Mouse (Mus musculus) heart, embryonic 16.5 days (tissue): ENCODE results near the gene Gjd3. TPM values are rescaled to one million over a fixed set of nuclear protein-coding genes. Genes with fewer than 3 reads are reported as not detected.

ENCODE experiments used
- ATAC-seq: fragments of 200-750 bp; cut with Nextera tagmentation; replicated peaks from 2 replicates; pipeline ENCODE4 v1.8.0; 2017; ENCODE audit warnings: moderate number of reproducible peaks; ENCODE audit not compliant: insufficient read depth, low FRiP score; ENCODE audit errors: extremely low read depth
- H3K27ac ChIP-seq: fragments of 300-500 bp; sonication (generic); 2 replicates; pipeline ENCODE4 v1.5.1; 2014; ENCODE audit warnings: mild to moderate bottlenecking, low read length, control low read depth, moderate library complexity
- H3K27me3 ChIP-seq: fragments of 300-500 bp; sonication (generic); 2 replicates; pipeline ENCODE4 v1.6.1; 2014; ENCODE audit warnings: low read length, mixed read lengths; ENCODE audit not compliant: control insufficient read depth, insufficient read depth
- H3K36me3 ChIP-seq: fragments of 300-500 bp; sonication (generic); 2 replicates; pipeline ENCODE4 v1.6.1; 2014; ENCODE audit not compliant: control insufficient read depth, insufficient read depth
- H3K4me1 ChIP-seq: fragments of 300-500 bp; sonication (generic); 2 replicates; pipeline ENCODE4 v1.6.1; 2014; ENCODE audit warnings: low read length, mixed read lengths; ENCODE audit not compliant: control insufficient read depth, insufficient read depth
- H3K4me2 ChIP-seq: fragments of 300-500 bp; sonication (generic); 2 replicates; pipeline ENCODE4 v1.6.1; 2014; ENCODE audit warnings: low read depth, mild to moderate bottlenecking, control low read depth, low read length
- H3K4me3 ChIP-seq: fragments of 300-500 bp; sonication (generic); 2 replicates; pipeline ENCODE4 v1.5.1; 2014; ENCODE audit warnings: mild to moderate bottlenecking, control low read depth, low read length
- H3K9ac ChIP-seq: fragments of 300-500 bp; sonication (generic); 2 replicates; pipeline ENCODE4 v1.6.1; 2014; ENCODE audit warnings: low read length, control low read depth
- H3K9me3 ChIP-seq: fragments of 300-500 bp; sonication (generic); replicated peaks from 2 replicates; pipeline ENCODE4 v1.6.1; 2016; ENCODE audit warnings: low read length; ENCODE audit not compliant: control insufficient read depth
- WGBS: fragments of 180-500 bp; shearing (Covaris S2); extraction: QIAGEN DNeasy Blood & Tissue Kit; methylation state at CpG from one replicate; pipeline ENCODE4 v1.1.7; 2014; 5-methylcytosine and 5-hydroxymethylcytosine counted together
- polyA plus RNA-seq: library from polyadenylated mRNA; unstranded; fragments of >200 nt; fragmentation: Nextera tagmentation; extraction: Ambion mirVana; gene quantifications from 2 replicates; pipeline ENCODE4 v1.2.1, GENCODE M21; 2015

Gjd3 gene
- polyA plus RNA-seq, 1 experiment from 2014 or later, result 4.5 TPM

DNA sequence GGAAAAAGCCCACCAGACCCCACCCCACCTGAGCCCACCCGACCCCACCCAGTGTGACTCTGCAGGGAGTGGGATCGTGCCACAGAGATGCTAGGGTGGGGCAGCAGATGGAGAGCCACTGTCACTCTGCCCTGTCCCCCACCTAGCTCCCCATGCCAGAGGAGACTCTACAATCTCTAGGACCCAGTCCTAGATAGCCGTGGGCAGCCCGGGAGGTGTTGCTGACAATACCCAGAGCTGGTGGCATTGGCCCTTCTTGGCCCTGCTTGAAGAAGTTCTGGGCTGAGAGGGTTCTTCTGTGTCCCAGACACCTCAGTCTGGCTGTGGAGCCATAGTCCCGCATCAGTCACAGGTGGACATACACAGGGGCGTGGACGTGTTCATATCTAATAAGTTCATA is 2.7 kb upstream of the Gjd3 start:
- no peak overlapping the region for H3K4me3 ChIP-seq
- ATAC-seq, result peak; percentile 72
- WGBS, result 49% methylated on average over 7 of the region's 7 CpGs
- peak overlapping the region; percentile 63 for H3K27ac ChIP-seq
- 0 out of 2 replicates have a peak, but pooled peaks cover 3% of the 10 kb centered on the region for H3K36me3 ChIP-seq
- peak overlapping the region; percentile 24 for H3K4me2 ChIP-seq
- no peaks in the 10 kb centered on the region; the same call in 1 of the 2 replicates for H3K27me3 ChIP-seq
- H3K4me1 ChIP-seq, result peaks cover 27% of the 10 kb centered on the region
- H3K9ac ChIP-seq, result no peak overlapping the region
- no peaks in the 10 kb centered on the region for H3K9me3 ChIP-seq

DNA sequence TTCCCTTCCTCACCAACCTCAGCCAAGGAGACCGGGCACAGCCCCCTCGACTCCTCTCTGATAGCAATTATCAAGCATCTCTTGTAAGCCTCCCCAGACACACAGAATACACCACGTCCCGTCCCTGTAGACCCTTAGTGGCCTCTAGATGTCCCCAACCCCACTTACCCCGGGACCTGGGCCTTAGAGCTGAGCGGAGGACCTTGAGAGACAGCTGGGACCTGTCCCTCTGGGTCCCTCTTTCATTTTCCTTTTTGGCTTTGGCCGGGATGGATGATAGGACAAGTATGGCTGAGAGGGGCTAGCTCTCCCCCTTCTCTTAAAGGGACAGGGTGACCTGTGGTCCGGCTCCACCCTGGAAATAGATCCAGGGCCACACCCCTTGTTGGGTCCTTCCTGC is 735 bp upstream of the Gjd3 start:
- Histone ChIP-seq H3K9ac (no peak overlapping the region), H3K36me3 (0 out of 2 replicates have a peak, but pooled peaks cover under 1% of the 10 kb centered on the region), H3K4me3 (0 out of 2 replicates have a peak overlapping the region, but pooled peaks have one; percentile 14), H3K27me3 (no peaks in the 10 kb centered on the region; the same call in 1 of the 2 replicates), H3K27ac (no peak overlapping the region), H3K9me3 (no peaks in the 10 kb centered on the region), H3K4me1 (peaks cover 27% of the 10 kb centered on the region), H3K4me2 (peak overlapping the region; percentile 5; the same call in 1 of the 2 replicates)
- WGBS, result 38% methylated on average over 8 of the region's 8 CpGs
- ATAC-seq, result no peak

DNA sequence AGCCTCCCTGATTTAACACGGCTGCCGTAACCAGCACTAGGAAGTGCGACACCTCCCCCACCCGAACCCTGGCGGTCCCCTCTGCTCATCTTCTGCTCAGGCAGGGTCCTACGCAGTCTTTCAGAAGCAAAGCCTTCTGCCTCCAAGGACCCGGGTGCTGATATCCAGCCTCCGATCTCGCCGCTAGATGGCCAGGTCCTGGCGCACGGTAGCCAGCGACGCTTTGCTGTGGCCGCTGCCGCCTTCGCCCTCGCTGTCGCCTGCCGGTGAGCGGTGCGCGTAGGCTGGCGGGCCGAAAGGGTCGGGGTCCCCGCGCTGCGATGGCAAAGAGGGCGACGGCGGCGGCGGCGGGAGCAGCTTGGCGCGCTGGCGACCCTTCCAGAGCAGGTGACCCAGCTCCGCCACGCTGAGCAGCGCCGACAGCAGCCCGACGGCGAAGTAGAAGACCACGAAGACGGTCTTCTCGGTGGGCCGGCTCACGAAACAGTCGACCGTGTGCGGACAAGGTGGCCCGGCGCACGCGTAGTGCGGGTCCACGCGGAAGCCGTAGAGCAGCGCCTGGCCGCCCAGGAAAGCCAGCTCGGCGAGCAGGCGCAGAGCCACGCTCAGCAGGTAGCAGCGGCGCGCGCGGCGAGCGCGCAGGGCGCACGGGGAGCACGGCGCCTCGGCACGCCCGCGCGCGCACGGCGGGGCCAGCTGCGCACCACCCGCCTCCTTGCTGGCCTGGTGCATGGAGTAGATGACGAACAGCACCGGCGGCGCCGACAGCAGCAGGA is 631 bp downstream of the Gjd3 start:
- peak; percentile 43 for ATAC-seq
- Histone ChIP-seq H3K27me3 (no peaks in the 10 kb centered on the region; the same call in 1 of the 2 replicates), H3K4me3 (peak overlapping the region; percentile 69), H3K9me3 (no peaks in the 10 kb centered on the region), H3K4me1 (peaks cover 27% of the 10 kb centered on the region), H3K4me2 (peak overlapping the region; percentile 99), H3K9ac (peak overlapping the region; percentile 81), H3K27ac (peak overlapping the region; percentile 49; the same call in 1 of the 2 replicates), H3K36me3 (no peaks in the 10 kb centered on the region)
- WGBS, result under 1% methylated on average over 94 of the region's 94 CpGs

DNA sequence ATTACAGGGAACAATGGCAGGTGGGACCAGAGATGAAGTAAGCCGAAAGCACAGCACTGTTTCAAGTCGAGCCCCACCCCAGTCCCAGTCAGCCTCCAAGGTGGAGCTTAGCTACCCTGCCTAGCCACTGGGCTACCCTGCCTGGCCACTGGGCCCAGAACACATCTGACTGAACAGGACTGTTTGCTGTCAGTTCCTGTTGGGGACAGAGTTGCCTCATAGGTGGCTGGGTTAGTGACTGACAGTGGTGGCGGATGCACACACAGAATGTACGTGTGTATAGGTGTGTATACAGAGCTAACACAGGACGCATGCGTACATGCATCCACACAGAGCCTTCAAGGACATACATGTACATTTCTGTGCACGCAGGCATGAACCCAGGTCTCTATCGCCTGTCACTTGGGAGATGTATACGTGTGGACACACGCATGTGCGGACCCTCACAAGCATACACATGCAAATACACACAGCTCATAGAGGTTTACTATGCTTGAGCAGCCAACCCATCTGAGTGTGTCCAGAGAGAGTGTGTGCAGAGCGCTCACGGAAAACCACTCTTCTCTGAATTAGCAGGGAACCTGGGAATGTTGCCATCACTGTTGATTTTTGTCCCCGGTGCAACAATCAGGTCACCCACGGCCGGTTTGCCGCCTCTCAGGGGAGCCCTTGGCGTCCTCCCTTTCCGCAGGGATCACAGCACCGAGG is 1.4 kb downstream of the Gjd3 start:
- Histone ChIP-seq H3K9me3 (no peaks in the 10 kb centered on the region), H3K4me2 (peak overlapping the region; percentile 99), H3K27ac (no peak overlapping the region), H3K4me1 (peaks cover 27% of the 10 kb centered on the region), H3K27me3 (no peaks in the 10 kb centered on the region; the same call in 1 of the 2 replicates), H3K36me3 (no peaks in the 10 kb centered on the region), H3K4me3 (peak overlapping the region; percentile 69), H3K9ac (peak overlapping the region; percentile 81)
- WGBS, result 35% methylated on average over 20 of the region's 20 CpGs
- no peak for ATAC-seq

DNA sequence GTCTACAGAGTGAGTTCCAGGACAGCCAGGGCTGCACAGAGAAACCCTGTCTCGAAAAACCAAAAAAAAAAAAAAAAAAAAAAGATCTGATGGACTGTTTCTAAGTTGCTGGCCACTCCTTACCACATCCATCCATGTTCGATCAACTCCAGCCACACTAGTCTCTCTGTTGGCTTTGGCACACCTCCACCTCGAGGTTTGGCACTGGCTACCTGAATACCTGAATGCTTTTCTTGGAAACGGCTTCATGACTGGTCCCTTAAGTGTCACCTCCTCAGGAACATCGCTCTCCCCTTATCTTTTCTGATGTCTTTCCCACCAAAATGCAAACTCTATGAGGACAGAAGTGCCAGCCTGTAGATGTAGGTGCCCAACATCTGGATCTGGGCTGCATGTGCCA is 3.5 kb downstream of the Gjd3 start:
- Histone ChIP-seq H3K9me3 (no peaks in the 10 kb centered on the region), H3K27ac (no peak overlapping the region), H3K4me3 (no peak overlapping the region), H3K4me1 (peaks cover 12% of the 10 kb centered on the region), H3K9ac (no peak overlapping the region), H3K4me2 (no peak overlapping the region), H3K36me3 (peaks cover 6% of the 10 kb centered on the region; the same call in 1 of the 2 replicates), H3K27me3 (no peaks in the 10 kb centered on the region; the same call in 1 of the 2 replicates)
- no peak for ATAC-seq
- WGBS, result 72% methylated on average over 4 of the region's 5 CpGs

DNA sequence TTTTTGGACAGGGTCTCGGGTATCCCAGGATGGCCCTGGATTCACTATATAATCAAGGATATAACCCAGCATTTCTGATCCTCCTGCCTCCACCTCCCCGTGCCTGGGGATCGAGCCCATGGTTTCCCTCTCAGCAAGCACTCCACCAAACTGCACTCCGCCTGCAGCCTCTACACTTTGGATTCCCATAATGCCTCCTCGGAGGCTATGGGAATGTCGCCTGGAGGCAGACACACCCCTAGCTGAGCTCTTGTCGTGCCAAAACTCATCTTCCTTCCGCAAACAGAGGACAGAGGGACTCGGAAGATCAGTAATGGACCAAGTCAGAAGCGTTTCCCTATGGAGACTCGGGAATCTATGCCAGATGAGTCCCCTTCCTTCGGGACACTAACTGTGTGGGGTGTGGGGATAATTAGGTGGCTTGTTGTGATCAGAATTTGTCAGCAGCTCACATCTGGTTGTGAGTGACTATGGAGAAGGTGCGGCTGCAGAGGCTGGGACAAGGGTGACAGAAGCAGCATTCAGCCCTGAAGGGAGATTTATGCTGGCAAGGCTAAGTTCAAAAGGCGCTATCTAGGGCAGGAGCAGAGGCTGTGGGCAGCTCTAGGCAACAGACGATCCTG is 4.2 kb downstream of the Gjd3 start:
- no peak overlapping the region for H3K27ac ChIP-seq
- no peak overlapping the region for H3K4me2 ChIP-seq
- no peak overlapping the region for H3K9ac ChIP-seq
- H3K27me3 ChIP-seq, result no peaks in the 10 kb centered on the region; the same call in 1 of the 2 replicates
- ATAC-seq, result no peak
- peaks cover 9% of the 10 kb centered on the region for H3K36me3 ChIP-seq
- H3K4me3 ChIP-seq, result no peak overlapping the region
- H3K9me3 ChIP-seq, result no peaks in the 10 kb centered on the region
- WGBS, result 56% methylated on average over 15 of the region's 15 CpGs
- H3K4me1 ChIP-seq, result peaks cover 12% of the 10 kb centered on the region

DNA sequence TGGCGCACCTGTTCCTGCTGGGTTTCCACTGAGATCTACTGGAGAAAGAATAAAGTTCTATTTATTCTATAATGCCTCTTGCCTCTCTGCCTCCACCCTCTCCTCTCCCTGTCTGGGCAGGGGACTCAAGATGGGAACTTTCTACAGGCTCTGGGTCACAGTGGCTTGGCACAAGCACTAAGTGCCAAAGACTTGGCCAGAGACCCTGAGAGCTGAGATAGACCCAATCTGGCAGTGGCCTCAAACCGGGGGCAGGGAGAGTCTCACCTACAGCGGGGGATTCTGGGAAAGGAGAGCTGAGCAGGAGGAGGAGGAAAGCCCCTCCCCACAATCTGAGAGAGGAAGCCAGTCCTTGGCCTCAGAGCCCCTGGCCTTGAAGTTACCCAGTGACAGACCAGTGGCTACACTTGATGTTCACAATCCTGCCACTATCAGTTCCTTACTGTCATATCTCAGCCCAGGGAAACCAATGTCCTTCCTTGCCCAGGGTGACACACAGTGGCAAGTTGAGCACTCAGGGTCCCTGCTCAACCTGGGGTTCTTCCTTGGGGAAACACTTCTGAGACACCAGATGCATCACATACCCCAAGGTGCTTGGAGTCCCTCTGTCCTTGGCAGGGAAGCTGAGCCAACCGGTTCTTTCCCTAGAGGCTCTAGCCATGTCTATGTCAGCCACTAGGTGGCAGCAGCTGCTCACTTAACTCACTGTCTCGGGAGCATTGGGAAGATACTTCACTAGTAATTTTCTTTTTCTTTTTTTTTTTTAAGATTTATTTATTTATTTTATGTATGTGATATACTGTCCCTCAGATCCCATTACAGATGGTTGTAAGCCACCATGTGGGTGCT is 7.7 kb downstream of the Gjd3 start:
- no peak overlapping the region for H3K4me3 ChIP-seq
- no peaks in the 10 kb centered on the region for H3K9me3 ChIP-seq
- WGBS, result 54% methylated on average over 5 of the region's 5 CpGs
- H3K27ac ChIP-seq, result no peak overlapping the region
- ATAC-seq, result no peak
- H3K4me1 ChIP-seq, result peaks cover 17% of the 10 kb centered on the region
- no peaks in the 10 kb centered on the region for H3K27me3 ChIP-seq
- peaks cover 42% of the 10 kb centered on the region for H3K36me3 ChIP-seq
- no peak overlapping the region for H3K4me2 ChIP-seq
- H3K9ac ChIP-seq, result no peak overlapping the region

DNA sequence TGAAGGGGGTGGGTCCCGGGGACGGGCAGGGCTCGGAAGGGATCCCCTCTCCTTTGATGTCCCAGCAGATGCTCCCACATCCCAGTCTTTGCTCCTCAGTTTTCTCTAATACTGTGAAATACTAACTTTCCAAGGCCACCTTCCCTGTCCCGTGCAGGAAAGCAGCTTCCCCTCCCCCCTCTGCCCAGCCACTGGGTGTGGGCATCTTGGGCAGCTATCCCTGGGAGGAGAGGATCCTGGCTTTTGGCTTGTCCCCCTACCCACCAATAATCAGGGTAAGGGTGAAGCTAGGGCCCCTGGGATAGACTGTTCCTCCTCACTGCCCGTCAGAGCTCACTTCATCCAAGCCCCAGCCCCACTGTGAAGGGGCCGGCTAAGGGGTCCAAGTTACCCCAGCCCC is 8.6 kb downstream of the Gjd3 start:
- Histone ChIP-seq H3K27me3 (no peaks in the 10 kb centered on the region), H3K4me2 (no peak overlapping the region), H3K9ac (no peak overlapping the region), H3K4me1 (peaks cover 25% of the 10 kb centered on the region), H3K27ac (no peak overlapping the region), H3K9me3 (no peaks in the 10 kb centered on the region), H3K36me3 (peaks cover 44% of the 10 kb centered on the region), H3K4me3 (no peak overlapping the region)
- 79% methylated on average over 6 of the region's 6 CpGs for WGBS
- no peak for ATAC-seq
